Mouse (Mus musculus): ENCODE data around the gene Tns1. TPM values are rescaled to one million over a fixed set of nuclear protein-coding genes. Genes with fewer than 3 reads are reported as not detected.
A peak's percentile ranks its signal among the peaks of the same experiment; 100 is the strongest.

Gene Tns1
- total and polyA plus RNA-seq, 2 experiments = 17.9 to 47.9 TPM

- no peak overlapping the region for H3K27ac ChIP-seq (replicated peaks; ENCODE audit: insufficient read depth, low read depth, low read length)
- TF ChIP-seq POLR2A (IDR thresholded peaks at IDR 0.05; ENCODE audit: extremely low read depth, insufficient read depth, low read length) = no peak
- no peaks in the 10 kb centered on the region for H3K4me1 ChIP-seq (ENCODE audit: control insufficient read depth, insufficient read depth, low read length)
- no peak overlapping the region for H3K4me3 ChIP-seq (ENCODE audit: insufficient read depth, low read depth, low read length)
- H3K79me2 ChIP-seq (ENCODE audit: control insufficient read depth, insufficient read depth, low read length) = peaks cover under 1% of the 10 kb centered on the region; the same call in 1 of the 2 replicates
- no peak for DNase-seq (ENCODE audit: extremely low read depth, low read depth, low spot score)
- no peaks in the 10 kb centered on the region for H3K27me3 ChIP-seq (ENCODE audit: control insufficient read depth, insufficient read depth, low read length)
- H3K36me3 ChIP-seq (ENCODE audit: control insufficient read depth, insufficient read depth, low read length) = peaks cover 20% of the 10 kb centered on the region
- no peak overlapping the region for H3K9ac ChIP-seq (ENCODE audit: low read depth, low read length)
- 65% methylated on average over 5 of the region's 5 CpGs for WGBS
Measured at GRCm38 (mm10) chr1:73970161-73970730, 154.0 kb downstream of the Tns1 start.

- TF ChIP-seq POLR2A (IDR thresholded peaks at IDR 0.05; ENCODE audit: extremely low read depth, insufficient read depth, low read length) (no peak), CTCF (IDR thresholded peaks at IDR 0.05; ENCODE audit: low read depth, low read length) (no peak)
- Histone ChIP-seq H3K4me1 (ENCODE audit: control insufficient read depth, insufficient read depth, low read length) (no peaks in the 10 kb centered on the region), H3K27ac (replicated peaks; ENCODE audit: insufficient read depth, low read depth, low read length) (no peak overlapping the region), H3K27me3 (ENCODE audit: control insufficient read depth, insufficient read depth, low read length) (no peaks in the 10 kb centered on the region), H3K9ac (ENCODE audit: low read depth, low read length) (no peak overlapping the region), H3K4me3 (ENCODE audit: insufficient read depth, low read depth, low read length) (no peak overlapping the region), H3K36me3 (ENCODE audit: control insufficient read depth, insufficient read depth, low read length) (peaks cover 14% of the 10 kb centered on the region), H3K79me2 (ENCODE audit: control insufficient read depth, insufficient read depth, low read length) (no peaks in the 10 kb centered on the region)
- WGBS = 76% methylated on average over 13 of the region's 13 CpGs
- DNase-seq (ENCODE audit: extremely low read depth, low read depth, low spot score) = no peak
Measured at GRCm38 (mm10) chr1:73968712-73969511, 155.3 kb downstream of the Tns1 start.

GRCm38 (mm10) chr1:73966411-73967238 lies 157.6 kb downstream of the Tns1 start:
- no peaks in the 10 kb centered on the region for H3K79me2 ChIP-seq (ENCODE audit: control insufficient read depth, insufficient read depth, low read length)
- no peaks in the 10 kb centered on the region for H3K27me3 ChIP-seq (ENCODE audit: control insufficient read depth, insufficient read depth, low read length)
- no peak overlapping the region for H3K4me3 ChIP-seq (ENCODE audit: insufficient read depth, low read depth, low read length)
- TF ChIP-seq CTCF (IDR thresholded peaks at IDR 0.05; ENCODE audit: low read depth, low read length) (peak; percentile 12; the same call in 1 of the 2 replicates), POLR2A (IDR thresholded peaks at IDR 0.05; ENCODE audit: extremely low read depth, insufficient read depth, low read length) (no peak)
- no peak overlapping the region for H3K27ac ChIP-seq (replicated peaks; ENCODE audit: insufficient read depth, low read depth, low read length)
- no peaks in the 10 kb centered on the region for H3K4me1 ChIP-seq (ENCODE audit: control insufficient read depth, insufficient read depth, low read length)
- H3K36me3 ChIP-seq (ENCODE audit: control insufficient read depth, insufficient read depth, low read length) = peaks cover 5% of the 10 kb centered on the region; the same call in 1 of the 2 replicates
- peak; percentile 34 for DNase-seq (ENCODE audit: extremely low read depth, low read depth, low spot score)
- 65% methylated on average over 12 of the region's 12 CpGs for WGBS
- H3K9ac ChIP-seq (ENCODE audit: low read depth, low read length) = no peak overlapping the region

- Histone ChIP-seq H3K4me1 (ENCODE audit: control insufficient read depth, insufficient read depth, low read length) (no peaks in the 10 kb centered on the region), H3K4me3 (ENCODE audit: insufficient read depth, low read depth, low read length) (no peak overlapping the region), H3K27ac (replicated peaks; ENCODE audit: insufficient read depth, low read depth, low read length) (no peak overlapping the region), H3K9ac (ENCODE audit: low read depth, low read length) (no peak overlapping the region), H3K79me2 (ENCODE audit: control insufficient read depth, insufficient read depth, low read length) (no peaks in the 10 kb centered on the region), H3K27me3 (ENCODE audit: control insufficient read depth, insufficient read depth, low read length) (no peaks in the 10 kb centered on the region), H3K36me3 (ENCODE audit: control insufficient read depth, insufficient read depth, low read length) (peaks cover 2% of the 10 kb centered on the region; the same call in 1 of the 2 replicates)
- DNase-seq (ENCODE audit: extremely low read depth, low read depth, low spot score) = no peak
- WGBS = 88% methylated on average over 5 of the region's 5 CpGs
- TF ChIP-seq POLR2A (IDR thresholded peaks at IDR 0.05; ENCODE audit: extremely low read depth, insufficient read depth, low read length) = no peak
- TF ChIP-seq CTCF (IDR thresholded peaks at IDR 0.05; ENCODE audit: low read depth, low read length) = no peak
Measured at GRCm38 (mm10) chr1:73964151-73964743, 160.0 kb downstream of the Tns1 start.

- TF ChIP-seq POLR2A (IDR thresholded peaks at IDR 0.05; ENCODE audit: extremely low read depth, insufficient read depth, low read length) (no peak), CTCF (IDR thresholded peaks at IDR 0.05; ENCODE audit: low read depth, low read length) (no peak)
- no peak overlapping the region for H3K4me3 ChIP-seq (ENCODE audit: insufficient read depth, low read depth, low read length)
- H3K36me3 ChIP-seq (ENCODE audit: control insufficient read depth, insufficient read depth, low read length) = peaks cover 2% of the 10 kb centered on the region; the same call in 1 of the 2 replicates
- no peaks in the 10 kb centered on the region for H3K4me1 ChIP-seq (ENCODE audit: control insufficient read depth, insufficient read depth, low read length)
- no peak overlapping the region for H3K9ac ChIP-seq (ENCODE audit: low read depth, low read length)
- no peaks in the 10 kb centered on the region for H3K79me2 ChIP-seq (ENCODE audit: control insufficient read depth, insufficient read depth, low read length)
- H3K27ac ChIP-seq (replicated peaks; ENCODE audit: insufficient read depth, low read depth, low read length) = no peak overlapping the region
- no peaks in the 10 kb centered on the region for H3K27me3 ChIP-seq (ENCODE audit: control insufficient read depth, insufficient read depth, low read length)
- WGBS = 62% methylated on average over 8 of the region's 8 CpGs
- DNase-seq (ENCODE audit: extremely low read depth, low read depth, low spot score) = peak; percentile 28
Measured at GRCm38 (mm10) chr1:73963626-73964025, 160.6 kb downstream of the Tns1 start.

All from liver, adult 2 months (tissue).